Mouse (Mus musculus): ENCODE measurements around the gene Lin28a. TPM values are rescaled to one million over a fixed set of nuclear protein-coding genes. Genes with fewer than 3 reads are reported as not detected.
"Not testable (repeated sequence)": the region's sequence is repeated elsewhere in the genome, so short reads cannot be mapped to it uniquely, and the experiment has no call there.

Lin28a gene
- total and polyA plus RNA-seq, 3 experiments: not detected

GRCm38 (mm10) chr4:134019210-134019609 is 569 bp upstream of the Lin28a start:
- no peak for DNase-seq

- no peak for DNase-seq
Measured at GRCm38 (mm10) chr4:134018038-134018778, 433 bp downstream of the Lin28a start.

- DNase-seq: no peak
Measured at GRCm38 (mm10) chr4:134017201-134017865, 1.3 kb downstream of the Lin28a start.

GRCm38 (mm10) chr4:134016767-134017166 is 1.9 kb downstream of the Lin28a start:
- DNase-seq: no peak

GRCm38 (mm10) chr4:134016208-134016607 is 2.4 kb downstream of the Lin28a start:
- no peak for DNase-seq

GRCm38 (mm10) chr4:134012858-134013528 is 5.6 kb downstream of the Lin28a start:
- no peak for DNase-seq

GRCm38 (mm10) chr4:134011450-134012414 is 6.9 kb downstream of the Lin28a start:
- no peak for DNase-seq

- no peak for DNase-seq
Measured at GRCm38 (mm10) chr4:134009709-134010108, 8.9 kb downstream of the Lin28a start.

GRCm38 (mm10) chr4:134006845-134007244 is 11.8 kb downstream of the Lin28a start:
- no peak for DNase-seq

- no peak for DNase-seq
Measured at GRCm38 (mm10) chr4:134005581-134006358, 12.9 kb downstream of the Lin28a start.

GRCm38 (mm10) chr4:134002903-134003302 is 15.7 kb downstream of the Lin28a start:
- DNase-seq: no peak

- no peak for DNase-seq
Measured at GRCm38 (mm10) chr4:134002246-134002645, 16.4 kb downstream of the Lin28a start.

- DNase-seq: no peak
Measured at GRCm38 (mm10) chr4:134001710-134002109, 16.9 kb downstream of the Lin28a start.

GRCm38 (mm10) chr4:134000466-134001438 is 17.9 kb downstream of the Lin28a start, which contains the start of gene Dhdds:
Gene Dhdds, minus strand, starts transcription at chr4:134000918.
- peak; percentile 97 for DNase-seq

- no peak for DNase-seq
Measured at GRCm38 (mm10) chr4:133994697-133995096, 23.9 kb downstream of the Lin28a start.

- no peak for DNase-seq
Measured at GRCm38 (mm10) chr4:133991087-133991660, 27.5 kb downstream of the Lin28a start.

- DNase-seq: no peak
Measured at GRCm38 (mm10) chr4:133990035-133990434, 28.6 kb downstream of the Lin28a start.

GRCm38 (mm10) chr4:133988289-133988688 is 30.4 kb downstream of the Lin28a start:
- DNase-seq: not testable (repeated sequence)

- no peak for DNase-seq
Measured at GRCm38 (mm10) chr4:133982936-133983335, 35.7 kb downstream of the Lin28a start.
